Mouse (Mus musculus): ENCODE measurements around the gene Sat2.
"Not testable (repeated sequence)": the region's sequence is repeated elsewhere in the genome, so short reads cannot be mapped to it uniquely, and the experiment has no call there.

The Sat2 gene

DNA sequence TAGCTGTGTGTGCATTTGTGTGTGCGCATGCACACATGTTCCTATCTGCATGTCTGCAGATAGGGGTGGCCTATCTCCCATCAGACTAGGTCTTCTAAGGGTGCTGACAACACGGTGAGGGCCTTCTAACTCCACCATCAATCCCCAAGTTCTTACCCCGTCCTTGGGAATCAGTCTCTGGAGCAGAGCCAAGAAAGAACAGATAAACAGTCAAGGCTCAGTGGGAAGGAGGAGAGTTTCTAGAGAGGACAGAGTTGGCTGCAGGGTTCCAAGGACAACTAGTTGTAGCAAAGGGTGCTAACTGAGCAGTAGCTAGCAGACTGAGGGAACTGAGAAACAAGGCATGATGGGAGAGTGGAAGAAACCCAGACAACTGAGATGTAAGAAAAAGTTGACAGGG, 20.1 kb upstream of the Sat2 start:
- no peak for DNase-seq

DNA sequence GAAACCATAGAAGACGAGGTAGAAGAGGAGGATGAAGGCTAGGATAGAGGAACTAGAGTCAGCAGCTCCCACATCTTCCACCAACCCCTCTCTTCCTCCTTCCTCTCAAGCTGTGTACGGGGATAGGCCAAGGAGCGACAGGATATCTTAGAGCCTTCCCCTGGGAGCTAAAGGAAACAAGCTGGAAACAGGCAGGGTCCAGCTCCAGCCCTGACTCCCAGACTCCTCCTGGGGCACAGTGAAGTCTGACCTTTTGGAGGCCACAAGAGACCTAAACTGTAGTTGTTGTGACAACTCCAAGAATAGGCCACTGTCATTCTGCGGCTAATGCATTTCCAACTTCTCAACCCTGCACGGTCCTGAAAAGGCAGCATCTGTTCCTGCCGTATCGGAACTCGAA, 18.3 kb upstream of the Sat2 start:
- DNase-seq, result no peak

DNA sequence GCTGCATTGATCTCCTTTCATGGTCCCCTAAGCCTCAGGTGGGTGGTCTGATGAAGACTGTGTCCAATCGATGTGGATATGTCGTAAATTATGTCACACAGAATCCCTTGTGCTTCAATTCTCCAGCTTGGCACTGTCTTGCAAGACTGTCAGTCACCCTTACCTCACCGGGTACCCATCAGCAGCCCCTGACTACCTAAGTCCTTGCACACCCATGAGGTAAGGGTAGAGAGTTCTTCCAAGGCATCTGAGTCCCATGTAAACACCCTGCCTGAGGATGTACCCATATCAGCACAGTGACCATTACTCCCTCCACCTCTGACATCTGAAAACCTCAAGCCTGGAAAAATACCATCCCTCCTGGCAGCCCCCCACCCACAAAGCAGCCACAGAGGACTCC, 17.5 kb upstream of the Sat2 start:
- DNase-seq, result no peak

GRCm38 (mm10) chr11:69604795-69605664, 16.8 kb upstream of the Sat2 start:
- DNase-seq, result peak; percentile 85 to 87

DNA sequence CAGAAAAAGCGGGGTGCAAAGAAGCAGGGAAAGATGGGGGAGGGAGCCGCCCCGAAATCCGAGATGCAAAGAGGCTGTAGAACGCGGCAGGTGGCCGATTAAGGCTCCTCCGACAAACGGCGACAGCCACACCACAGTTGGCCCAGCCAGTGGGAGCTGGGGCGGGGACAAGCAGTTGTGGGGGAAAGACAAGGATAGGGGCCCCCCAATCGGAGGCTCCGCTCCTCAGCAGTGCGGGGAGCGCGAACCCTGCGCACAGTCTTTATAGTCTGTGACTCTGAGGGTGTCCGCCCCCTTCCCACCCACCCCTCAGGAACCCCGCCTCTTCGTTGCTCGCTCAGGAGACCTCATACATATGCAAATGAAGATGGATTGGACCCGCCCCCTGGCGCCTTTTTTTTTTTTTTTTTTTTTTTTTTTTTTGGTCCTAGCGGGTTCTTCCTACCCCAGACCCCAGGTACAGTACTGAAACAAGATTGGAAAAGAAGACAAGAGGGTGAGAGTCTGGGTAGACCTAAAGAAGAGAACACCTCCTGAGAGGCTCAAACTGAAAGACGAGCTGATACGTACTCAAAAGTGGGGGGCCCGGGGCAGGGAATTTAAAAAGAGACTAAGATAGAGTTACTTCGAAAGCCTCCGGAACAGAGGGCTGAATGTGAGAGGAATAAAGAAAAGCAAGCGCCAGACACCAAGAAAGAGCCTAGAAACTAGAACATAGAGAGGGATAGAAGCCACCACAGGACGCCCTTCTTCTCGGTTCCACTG, 15.9 kb upstream of the Sat2 start, which contains the start of gene Atp1b2:
TSS of gene Atp1b2 (minus strand) at position 217 of the 765 bp plus-strand sequence.
- peak; percentile 93 to 94 for DNase-seq

GRCm38 (mm10) chr11:69606491-69606795, 15.4 kb upstream of the Sat2 start:
- DNase-seq, result no peak

GRCm38 (mm10) chr11:69606832-69607231, 15.0 kb upstream of the Sat2 start:
- DNase-seq, result no peak

- DNase-seq, result no peak
Observed at GRCm38 (mm10) chr11:69608525-69608924, 13.3 kb upstream of the Sat2 start.

DNA sequence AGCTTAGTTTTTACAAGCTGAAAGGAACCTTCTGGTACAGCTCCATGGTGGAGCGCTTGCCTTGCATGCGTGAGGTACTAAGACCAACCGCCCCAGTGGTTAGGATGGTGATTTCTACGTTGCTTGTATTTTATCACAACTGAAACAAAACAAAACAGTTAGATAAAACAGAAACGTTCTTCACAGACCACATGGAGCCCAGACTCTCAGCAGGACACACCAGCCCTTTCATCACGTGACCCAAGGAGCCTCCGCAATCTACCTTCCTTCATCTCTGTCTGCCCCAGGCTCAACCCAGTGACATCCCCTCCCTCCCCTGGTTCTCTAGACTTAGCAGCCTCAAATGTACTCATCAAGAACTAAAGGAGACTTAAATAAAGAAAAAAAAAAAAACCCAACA, 12.4 kb upstream of the Sat2 start:
- no peak for DNase-seq

GRCm38 (mm10) chr11:69610899-69611298, 10.9 kb upstream of the Sat2 start:
- DNase-seq, result peak in 1 of 2 experiments; percentile 51

DNA sequence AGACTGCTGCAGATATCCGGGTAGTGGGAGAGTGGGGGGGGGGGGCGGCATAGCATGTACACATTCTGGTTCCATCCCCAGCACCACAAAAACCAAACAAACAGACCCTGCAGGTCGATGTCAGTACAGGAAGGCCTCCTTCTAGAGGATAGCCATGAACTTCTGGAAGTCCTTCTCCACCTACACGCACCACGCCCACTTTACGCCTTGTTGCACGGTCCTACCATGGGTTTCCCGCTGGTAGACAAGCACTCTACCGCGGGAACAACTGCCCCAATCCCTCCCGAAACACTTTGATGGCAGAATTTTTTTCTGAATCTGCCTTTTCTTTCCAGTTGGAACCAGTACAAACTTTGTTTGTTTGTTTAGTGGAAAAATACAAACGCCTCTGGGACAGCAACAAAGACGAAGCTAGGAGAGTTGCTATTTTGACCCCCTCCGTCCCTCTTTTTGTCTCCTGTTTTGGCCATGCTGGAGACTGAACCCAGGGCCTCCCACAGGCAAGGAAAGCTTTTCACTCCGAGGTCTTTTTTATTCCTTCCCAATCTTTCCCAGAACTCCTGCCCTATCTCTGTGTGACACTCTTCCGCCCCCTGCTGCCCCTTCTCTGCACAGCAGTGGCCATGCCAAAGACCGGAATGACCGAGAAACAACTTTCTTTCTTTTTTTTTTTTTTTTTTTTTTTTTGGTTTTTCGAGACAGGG, 8.1 kb upstream of the Sat2 start:
- DNase-seq, result peak; percentile 92

GRCm38 (mm10) chr11:69614257-69614588, 7.6 kb upstream of the Sat2 start:
- DNase-seq, result not testable (repeated sequence)

DNA sequence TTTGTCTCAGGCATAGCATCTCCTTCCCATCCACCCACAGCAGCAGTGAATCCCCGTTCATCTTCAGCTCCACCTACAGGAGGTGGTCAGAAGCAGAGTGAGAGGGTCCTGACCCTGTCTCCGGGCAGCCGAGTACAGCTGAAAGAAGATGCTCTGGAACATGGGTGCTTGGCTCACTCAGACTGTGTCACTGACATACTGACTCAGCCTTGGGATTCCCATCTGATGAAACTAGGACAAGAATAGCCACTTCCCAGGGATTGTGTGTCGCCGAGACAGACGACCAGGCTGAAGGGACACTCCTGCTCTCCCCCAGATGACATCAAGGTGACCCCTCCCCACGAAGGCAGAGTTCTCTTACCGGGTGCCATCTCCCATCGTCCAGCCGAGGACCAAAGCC, 5.0 kb upstream of the Sat2 start:
- DNase-seq, result no peak

GRCm38 (mm10) chr11:69617805-69618204, 4.0 kb upstream of the Sat2 start, which contains the start of gene Shbg:
Shbg (minus strand) TSS chr11:69617905.
- DNase-seq, result no peak

DNA sequence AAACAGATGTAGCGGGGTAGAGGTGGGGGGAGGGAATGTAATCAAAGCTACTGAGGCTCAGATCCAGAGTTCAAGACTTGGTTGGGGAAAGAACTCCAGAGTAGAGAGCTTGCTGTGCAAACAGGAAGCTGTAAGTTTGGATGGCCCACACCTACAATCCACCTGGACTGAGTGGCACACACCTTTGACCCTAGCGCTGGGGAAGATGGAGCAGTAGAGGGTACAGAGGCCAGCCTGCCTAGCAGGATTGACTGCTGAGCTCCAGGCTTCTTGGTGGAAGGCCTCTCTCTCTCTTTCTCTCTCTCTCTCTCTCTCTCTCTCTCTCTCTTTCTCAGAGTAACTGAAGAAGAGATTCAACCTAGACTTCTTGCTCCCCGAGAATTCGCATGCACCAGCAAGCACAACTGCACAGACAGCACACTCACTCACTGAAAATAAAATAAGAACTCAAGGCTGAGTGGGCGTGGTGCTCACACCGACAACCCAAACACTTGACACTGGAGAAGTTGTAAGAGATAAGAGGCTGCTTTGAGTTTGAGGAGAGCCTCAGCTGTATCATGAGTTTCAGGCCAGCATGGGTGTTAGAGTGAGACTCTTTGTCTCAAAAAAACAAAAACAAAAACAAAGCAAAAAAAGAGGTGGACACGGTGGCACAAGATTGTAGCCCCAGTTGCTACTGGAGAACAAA, 1.3 kb upstream of the Sat2 start:
- no peak for DNase-seq

GRCm38 (mm10) chr11:69622406-69622805, 582 bp downstream of the Sat2 start:
- peak; percentile 73 to 80 for DNase-seq

- no peak for DNase-seq
Observed at GRCm38 (mm10) chr11:69623006-69623405, 1.2 kb downstream of the Sat2 start.

DNA sequence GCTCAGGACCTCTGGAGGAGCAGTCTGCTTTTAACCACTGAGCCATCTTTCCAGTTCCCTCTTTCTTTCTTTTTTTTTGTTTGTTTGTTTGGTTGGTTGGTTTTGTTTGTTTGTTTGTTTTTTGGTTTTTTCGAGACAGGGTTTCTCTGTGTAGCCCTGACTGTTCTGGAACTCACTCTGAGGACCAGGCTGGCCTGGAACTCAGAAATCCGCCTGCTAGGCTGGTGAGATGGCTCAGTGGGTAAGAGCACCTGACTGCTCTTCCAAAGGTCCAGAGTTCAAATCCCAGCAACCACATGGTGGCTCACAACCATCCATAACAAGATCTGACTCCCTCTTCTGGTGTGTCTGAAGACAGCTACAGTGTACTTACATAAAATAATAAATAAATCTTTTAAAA, 2.5 kb downstream of the Sat2 start:
- DNase-seq, result not testable (repeated sequence)

DNA sequence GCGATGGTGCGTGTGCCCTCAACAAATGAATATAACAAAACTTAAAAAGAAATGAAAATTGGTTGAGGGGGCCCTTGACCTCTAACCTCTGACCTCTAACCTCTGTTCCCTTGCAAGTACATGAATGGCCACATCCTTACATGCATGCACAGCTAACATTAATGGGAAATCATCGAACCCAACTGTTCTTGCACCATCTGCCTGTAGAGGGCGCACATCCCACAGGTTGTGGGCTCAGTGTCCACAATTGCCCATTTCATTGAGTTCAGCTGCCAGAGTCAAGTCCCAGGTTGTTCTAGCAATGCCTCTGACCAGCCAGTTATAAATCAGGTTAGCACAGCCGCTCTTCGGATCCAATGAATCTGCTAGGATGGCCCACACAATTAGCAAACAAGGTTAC, 6.5 kb downstream of the Sat2 start:
- DNase-seq, result peak; percentile 92 to 94

DNA sequence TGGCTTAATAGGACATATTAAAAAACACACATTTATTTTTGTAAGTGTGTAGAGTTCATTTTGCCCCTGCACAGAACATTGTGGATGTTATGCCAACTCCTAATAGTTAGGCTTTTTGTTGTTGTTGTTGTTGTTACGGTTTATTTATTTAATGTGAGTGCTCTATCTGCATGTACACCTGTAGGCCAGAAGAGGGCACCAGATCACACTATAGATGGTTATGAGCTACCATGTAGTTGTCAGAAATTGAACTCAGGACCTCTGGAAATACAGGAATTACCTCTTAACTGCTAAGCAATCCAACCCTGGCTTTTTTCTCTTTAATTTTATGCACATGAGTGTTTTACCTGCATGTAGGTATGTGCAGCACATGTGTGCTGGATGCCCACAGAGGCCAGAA, 8.0 kb downstream of the Sat2 start:
- DNase-seq, result peak in 1 of 2 experiments; percentile 50

GRCm38 (mm10) chr11:69632284-69633089, 10.7 kb downstream of the Sat2 start, which contains the start of gene Fxr2:
Fxr2 (plus strand) TSS chr11:69632990.
- DNase-seq, result peak; percentile 100
